Mouse (Mus musculus): Measurements from ENCODE around the gene Mss51.

Gene Mss51

DNA sequence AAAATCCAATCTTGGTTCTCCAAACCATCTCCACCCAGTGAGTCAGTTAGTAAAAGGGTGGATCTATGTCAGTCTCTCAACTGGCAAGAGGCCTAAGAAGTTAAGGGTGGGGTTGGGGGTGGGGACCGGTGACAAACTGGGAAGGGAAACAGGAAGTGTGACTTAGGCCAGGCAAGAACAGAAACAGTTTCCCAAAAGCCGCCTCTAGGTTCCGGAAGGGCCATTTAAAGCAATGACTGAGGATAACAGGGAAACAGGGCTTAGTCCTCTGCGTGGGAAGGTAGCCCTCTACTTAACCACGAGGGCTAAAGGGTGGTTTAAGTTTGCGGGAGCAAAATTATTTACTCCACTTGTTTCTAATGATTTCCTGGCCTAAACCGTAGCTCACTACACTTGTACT lies 17.9 kb downstream of the Mss51 start:
- no peak for TF ChIP-seq GATA4 (IDR thresholded peaks at IDR 0.05; ENCODE audit: insufficient replicate concordance, low read length)

- TF ChIP-seq GATA4 (IDR thresholded peaks at IDR 0.05; ENCODE audit: insufficient replicate concordance, low read length), result no peak
Measured at GRCm38 (mm10) chr14:20478385-20478784, 18.3 kb downstream of the Mss51 start.

DNA sequence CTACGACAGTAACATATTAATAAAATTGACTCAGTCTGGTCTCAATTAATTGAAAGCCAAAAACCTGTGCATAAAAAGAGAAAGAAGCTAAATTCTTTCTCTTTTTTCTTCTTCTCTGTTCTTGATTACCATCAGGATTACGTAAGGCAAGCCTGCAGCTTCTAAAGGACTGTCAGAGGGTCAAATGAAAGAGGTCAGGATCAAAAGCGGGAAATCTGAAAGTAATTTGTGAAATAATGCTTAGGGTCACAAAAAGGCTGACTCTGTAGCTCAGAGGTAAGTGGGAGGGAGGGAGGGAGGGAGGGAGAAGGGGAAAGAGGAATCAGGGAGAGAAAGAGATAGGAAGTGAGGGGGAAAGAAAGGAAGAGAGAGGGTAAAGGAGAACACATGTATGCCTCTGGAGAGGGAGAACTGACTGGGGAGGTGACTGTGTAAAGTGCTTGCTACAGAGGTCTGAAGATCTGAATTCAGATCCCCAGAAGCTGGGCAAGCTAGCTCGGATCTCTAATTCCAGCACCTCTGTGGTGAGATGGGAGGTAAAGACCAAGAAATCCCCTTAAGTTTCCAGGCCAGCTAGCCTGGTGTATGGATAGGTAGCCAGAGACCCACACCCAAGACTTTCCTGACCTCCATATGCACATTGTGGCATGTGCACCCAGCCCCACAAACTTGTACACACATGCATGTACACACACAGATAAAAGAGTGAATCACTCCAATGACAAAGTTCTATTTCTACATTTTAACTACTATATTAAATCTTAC lies 19.3 kb downstream of the Mss51 start:
- TF ChIP-seq GATA4 (IDR thresholded peaks at IDR 0.05; ENCODE audit: insufficient replicate concordance, low read length), result no peak

DNA sequence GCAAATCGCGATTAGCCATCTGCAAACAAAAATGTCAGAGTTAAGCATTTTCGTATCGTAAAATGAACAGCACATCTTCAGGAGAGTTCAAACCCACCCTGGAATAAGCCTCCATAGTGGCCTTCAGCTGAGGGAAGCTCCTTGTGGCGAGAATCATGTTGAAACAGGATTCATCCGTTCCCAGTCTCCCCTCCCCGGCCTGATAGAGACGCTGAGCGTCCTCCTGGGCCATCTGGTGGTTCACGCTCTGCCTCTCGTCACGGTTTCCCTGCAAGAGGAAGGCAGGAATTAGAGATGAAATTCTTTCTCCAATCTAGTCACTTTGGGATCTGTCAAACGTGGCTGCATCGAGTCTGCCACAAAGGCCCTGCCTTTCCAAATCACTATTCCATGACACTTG lies 36.5 kb downstream of the Mss51 start:
- TF ChIP-seq GATA4 (IDR thresholded peaks at IDR 0.05; ENCODE audit: insufficient replicate concordance, low read length), result no peak

- no peak for TF ChIP-seq GATA4 (IDR thresholded peaks at IDR 0.05; ENCODE audit: insufficient replicate concordance, low read length)
Measured at GRCm38 (mm10) chr14:20458378-20458777, 38.3 kb downstream of the Mss51 start.

- TF ChIP-seq GATA4 (IDR thresholded peaks at IDR 0.05; ENCODE audit: insufficient replicate concordance, low read length), result no peak
Measured at GRCm38 (mm10) chr14:20452929-20453328, 43.8 kb downstream of the Mss51 start.

GRCm38 (mm10) chr14:20451765-20452331 lies 44.9 kb downstream of the Mss51 start, which contains the start of gene Cfap70:
Gene Cfap70 (minus strand): TSS chr14:20452226.
- TF ChIP-seq GATA4 (IDR thresholded peaks at IDR 0.05; ENCODE audit: insufficient replicate concordance, low read length), result peak; percentile 31; the same call in 1 of the 2 replicates

- no peak for TF ChIP-seq GATA4 (IDR thresholded peaks at IDR 0.05; ENCODE audit: insufficient replicate concordance, low read length)
Measured at GRCm38 (mm10) chr14:20451302-20451701, 45.4 kb downstream of the Mss51 start.

DNA sequence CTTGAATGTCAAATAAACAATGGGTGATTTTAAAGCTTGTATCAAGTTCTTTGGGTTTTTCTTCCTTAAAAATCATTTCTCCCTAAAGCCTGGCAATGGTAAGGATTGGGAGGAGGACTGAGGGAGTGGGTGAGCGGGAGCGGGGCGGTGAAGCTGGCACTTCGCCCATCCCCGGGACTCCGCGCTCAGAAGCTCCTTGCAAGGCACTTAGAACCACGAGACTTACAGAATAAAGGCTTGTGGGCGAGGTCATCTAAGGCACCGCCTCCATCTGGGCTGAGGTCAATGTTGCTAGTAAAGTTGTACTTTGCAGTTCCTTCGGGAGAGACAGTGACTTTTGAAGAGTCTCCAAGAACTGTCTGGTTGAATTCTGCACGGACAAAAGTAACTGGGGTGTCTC lies 49.5 kb downstream of the Mss51 start:
- no peak for TF ChIP-seq GATA4 (IDR thresholded peaks at IDR 0.05; ENCODE audit: insufficient replicate concordance, low read length)

DNA sequence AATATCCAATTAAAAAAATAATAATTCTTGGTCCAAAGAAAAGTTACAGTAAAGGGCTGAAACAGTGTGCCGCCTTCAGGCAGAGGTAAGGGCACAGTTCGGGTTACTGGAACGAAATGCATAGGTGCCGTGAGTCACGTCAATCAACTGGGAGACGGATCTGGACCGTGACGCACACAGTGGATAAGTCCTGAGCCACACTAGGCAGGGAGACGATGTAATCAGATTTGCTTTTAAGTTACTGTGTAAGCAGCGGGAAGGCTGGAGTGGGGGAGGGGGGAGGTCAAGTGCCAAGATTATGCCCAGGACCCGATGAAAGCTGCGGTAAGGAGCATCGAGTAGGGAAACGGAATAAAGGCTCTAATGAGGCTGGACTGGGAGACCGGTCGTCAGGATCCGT lies 54.4 kb downstream of the Mss51 start:
- TF ChIP-seq GATA4 (IDR thresholded peaks at IDR 0.05; ENCODE audit: insufficient replicate concordance, low read length), result no peak

GRCm38 (mm10) chr14:20436976-20437375 lies 59.7 kb downstream of the Mss51 start:
- no peak for TF ChIP-seq GATA4 (IDR thresholded peaks at IDR 0.05; ENCODE audit: insufficient replicate concordance, low read length)

Data from liver, adult (tissue).